Mouse (Mus musculus) c-Kit-positive CD71-negative TER-119-negative erythroid progenitor cells, embryonic 14.5 days (primary cell): ENCODE data around the gene Rhov.

Experiments
- DNase-seq: peaks from one replicate; pipeline ENCODE4 v3.0.0-alpha.2; 2013; ENCODE audit warnings: low read depth

Rhov gene

DNA sequence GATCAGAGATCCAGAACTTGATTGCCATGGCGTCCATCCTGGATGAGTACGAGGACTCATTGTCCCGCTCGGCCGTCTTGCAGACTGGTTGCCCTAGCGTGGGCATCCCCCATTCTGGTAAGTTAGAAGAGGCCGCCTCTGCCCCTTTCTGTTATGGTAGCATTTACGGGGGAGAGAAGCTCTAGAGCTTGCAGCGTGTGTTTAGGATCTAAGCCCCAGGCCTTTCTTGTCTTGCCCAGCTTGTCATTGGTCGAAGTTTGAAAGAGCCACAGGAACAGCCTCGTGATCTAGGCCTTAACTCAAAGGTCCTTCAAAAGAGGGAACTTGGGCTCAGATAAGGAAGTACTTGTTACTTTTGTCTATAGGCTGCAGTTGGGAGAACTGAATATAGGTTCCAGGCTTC is 17.9 kb upstream of the Rhov start:
- DNase-seq: no peak

GRCm38 (mm10) chr2:119288270-119288882 is 17.3 kb upstream of the Rhov start, which contains the start of gene Vps18:
TSS of gene Vps18 (plus strand) at chr2:119288740.
- DNase-seq: peak; percentile 97

DNA sequence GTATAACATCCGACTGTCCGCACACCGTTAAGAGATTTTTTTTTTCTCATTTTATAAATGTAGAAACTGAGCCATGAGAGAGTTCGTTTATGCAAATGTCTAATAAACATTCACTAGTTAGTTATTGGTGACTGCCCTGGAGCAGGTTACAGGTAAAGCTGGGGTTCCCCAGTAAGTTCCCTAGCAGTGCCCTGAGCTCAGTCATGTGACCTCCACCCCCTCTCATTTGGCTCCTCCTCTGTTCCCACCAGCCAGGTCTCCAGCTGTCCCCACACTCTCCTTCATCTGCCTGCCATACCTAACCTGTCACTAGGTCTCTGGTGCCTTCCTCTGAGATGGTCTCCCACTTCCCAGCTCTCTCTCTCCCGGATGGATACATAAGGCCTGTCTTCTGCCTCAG is 16.3 kb upstream of the Rhov start:
- DNase-seq: no peak

DNA sequence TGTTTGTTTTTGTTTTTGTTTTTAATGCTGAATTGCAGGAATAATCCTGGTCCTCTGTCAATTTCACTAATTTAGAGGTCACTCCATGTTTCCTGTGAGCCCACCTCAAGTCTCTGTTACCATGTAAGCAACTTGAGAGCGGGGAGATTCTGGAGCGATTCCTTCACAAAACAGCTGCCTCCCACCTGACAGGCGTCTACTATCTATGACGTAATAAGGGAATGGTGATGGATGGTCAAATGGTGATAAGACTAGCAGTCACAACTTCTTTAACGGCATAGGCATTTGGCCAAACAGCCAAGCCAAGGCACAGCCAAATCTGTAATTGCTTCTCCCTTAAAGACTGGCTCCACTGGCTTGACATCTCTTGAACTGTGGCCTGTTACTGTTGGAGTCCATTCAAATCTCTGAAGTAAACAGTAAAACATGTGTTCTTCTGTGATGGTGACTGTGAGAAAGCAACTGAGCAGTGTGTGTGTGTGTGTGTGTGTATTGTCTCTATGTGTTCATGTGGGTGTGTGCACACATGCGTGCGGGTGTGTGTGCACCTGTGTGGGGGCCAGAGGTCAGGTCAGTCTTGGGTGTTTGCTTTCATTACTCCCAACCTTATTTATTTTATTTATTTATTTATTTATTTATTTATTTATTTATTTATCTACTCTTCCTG is 11.0 kb upstream of the Rhov start:
- no peak for DNase-seq

GRCm38 (mm10) chr2:119277810-119278209 is 6.7 kb upstream of the Rhov start:
- no peak for DNase-seq

DNA sequence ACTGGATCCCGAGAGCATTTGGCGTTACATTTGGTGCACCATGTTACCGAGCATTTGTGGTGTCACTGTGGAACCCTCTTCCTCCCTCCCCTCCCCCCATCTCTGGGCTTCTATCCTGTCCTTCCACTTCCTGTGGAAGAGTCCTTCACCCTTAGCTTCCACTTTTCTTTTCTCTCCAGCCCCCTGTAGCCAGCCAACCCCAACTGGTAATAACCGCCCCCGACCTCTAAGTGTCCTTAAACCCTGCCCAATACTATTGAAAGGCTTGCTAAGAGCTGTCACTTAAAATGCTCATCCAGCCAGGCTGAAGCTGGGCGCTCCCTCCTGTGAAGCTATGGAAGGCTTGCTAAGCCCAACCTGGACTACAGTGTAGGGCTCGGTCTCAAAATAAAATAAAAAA is 5.9 kb upstream of the Rhov start:
- no peak for DNase-seq

DNA sequence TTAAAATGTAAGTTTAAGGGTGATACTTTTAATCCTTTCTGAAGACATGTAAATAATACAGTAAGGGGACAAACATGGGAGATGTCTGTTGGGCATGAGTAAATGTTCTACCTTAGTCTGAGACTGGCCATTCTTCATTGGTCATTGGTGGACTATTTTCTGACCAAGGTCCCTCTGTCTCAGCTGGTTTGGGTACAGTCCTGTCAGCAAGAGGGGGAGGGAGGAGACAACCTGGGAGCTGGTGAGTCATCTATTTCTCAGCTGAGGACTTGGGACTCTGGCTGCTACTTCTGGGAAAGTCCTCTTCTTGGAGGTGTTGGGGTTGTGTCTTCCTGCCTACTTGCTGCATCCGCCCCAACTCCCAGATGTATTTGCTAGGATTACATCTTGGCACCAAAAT is 3.1 kb upstream of the Rhov start:
- no peak for DNase-seq

- no peak for DNase-seq
These were observed 808 bp downstream of the Rhov start for GRCm38 (mm10) chr2:119270286-119270642.

DNA sequence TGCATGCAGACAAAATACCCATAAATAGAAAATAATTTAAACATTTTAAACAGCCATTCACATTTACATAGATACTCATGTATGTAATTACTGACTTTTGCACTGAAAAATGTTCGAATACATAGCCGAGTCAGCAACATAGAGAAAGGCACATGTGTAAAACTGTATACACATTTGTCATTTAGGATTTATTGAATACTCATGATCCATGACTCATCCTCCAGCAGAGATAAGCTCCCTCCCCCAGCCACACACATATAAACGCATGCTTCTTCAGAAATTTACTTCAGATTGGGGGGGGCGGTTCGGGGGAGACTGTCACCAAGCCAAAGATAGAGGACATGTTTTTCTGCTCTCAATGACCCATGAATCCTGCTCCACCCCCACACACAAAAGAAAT is 7.3 kb downstream of the Rhov start:
- no peak for DNase-seq

DNA sequence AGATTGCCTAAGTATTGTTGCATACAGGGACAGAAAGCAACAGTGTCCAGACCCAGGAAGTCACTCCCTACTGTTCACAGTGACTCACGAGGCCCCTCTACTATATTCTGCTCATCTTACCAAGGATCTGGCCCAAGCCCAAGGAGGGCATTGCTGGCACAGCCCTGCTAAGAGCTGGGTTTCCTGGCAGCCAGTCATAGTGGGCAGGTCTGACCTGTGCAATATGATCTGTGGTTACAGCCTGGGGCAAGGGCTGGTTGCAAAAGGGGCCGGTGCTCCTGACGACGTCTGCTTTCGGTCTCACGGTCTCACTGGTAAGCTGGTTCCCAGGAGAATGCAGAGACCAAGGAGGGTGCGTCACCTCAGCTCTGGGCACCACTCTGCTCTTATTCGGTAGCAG is 8.1 kb downstream of the Rhov start:
- DNase-seq: peak; percentile 33

DNA sequence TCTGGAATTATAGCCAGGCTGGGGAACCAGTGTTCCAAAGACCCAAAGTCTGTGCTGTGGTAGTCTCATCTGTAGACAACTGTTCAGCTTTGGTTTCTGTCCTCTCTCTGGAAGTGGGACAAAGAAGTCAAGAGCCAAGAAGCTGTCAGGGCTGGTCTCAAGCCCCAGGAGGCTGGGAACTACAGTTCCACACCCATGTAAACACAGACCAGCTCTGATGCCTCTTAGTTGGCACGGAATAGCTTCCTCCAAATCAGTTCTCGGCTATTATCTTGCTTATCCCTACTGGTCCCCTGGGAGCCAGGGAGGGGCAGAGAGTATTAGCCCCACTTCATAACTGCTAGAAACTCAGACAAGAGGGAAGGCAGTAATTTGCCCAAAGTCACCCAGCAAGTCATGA is 9.7 kb downstream of the Rhov start:
- no peak for DNase-seq

DNA sequence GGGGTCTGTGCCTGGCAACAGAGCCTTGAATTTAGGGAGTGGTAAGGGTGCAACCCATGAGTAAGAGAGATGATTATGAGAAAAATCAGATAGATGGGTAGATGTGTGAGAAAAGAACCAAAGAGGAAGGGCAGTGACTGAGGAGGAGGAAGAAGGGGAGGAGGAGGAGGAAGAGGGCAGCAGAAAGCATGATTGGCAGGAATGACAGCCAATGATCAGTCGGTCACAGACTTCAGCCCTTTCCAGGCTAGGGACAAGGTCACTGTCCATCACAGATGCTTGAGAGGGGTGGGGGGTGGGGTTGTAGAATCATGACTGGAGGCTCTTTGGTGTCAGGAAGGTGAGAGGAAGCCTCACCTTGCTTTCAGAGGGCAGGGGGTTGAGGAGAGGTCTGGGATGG is 10.6 kb downstream of the Rhov start:
- no peak for DNase-seq

DNA sequence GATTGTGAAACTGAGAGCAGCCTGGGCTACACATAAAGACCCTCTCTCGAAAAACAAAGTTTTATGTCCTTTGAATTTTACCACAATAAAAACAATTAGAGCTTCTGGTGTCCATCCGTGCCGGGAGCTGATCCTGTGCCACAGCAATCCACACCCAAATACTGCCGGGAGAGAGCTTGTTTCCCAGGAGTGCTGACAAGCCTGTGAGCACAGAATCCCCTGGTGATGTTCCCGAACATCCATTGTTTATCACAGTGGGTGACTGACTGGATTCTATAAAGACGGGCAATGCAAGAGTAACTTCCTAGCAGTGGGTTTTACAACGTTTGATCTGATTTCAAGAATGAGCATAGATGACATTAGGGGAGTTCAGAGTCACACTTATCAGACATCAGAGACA is 16.1 kb downstream of the Rhov start:
- no peak for DNase-seq

GRCm38 (mm10) chr2:119250826-119251478 is 20.1 kb downstream of the Rhov start:
- peak; percentile 79 for DNase-seq

GRCm38 (mm10) chr2:119250377-119250776 is 20.7 kb downstream of the Rhov start:
- DNase-seq: no peak

DNA sequence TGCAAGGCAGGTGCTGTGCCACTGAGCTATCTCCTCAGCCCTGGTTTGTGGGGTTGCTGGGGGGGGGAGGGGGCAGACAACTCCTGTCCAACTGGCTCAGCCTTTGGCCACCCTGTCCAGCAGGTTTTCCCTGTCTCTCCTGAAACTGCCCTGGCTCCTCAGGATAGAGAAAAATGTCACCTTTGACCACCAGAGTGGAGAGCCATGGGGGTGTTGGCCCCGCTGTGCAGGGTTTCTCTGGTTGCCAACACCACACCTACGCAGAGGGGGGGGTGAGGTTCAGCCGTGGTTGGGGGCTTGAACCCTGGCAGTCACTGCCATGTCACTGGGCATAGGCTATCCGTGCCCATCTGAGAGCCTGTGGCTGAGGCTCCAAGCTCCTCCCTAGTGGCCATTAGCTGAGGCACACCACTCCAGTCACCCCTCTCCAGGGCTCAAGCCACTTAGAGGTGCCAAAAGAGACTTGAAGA is 21.4 kb downstream of the Rhov start:
- no peak for DNase-seq

GRCm38 (mm10) chr2:119247904-119248303 is 23.2 kb downstream of the Rhov start:
- no peak for DNase-seq

DNA sequence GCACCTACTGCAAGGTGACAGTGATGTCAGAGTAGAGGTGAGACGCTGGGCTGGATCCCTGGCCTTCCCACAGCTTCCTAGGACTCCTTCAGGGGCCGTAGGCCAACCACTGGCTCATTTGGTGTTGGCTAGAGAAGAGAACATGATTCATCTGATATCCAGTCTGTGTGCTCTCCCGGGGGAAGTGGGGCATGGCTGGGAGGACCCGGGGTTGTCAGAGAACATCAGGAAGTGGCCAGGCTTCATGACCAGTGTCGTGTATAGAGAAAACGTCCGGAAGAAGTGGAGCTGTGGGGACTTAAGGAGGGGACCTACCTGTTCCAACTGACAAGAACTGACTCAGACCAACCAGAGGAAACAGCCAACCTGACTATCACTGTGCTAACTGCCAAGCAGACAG is 25.8 kb downstream of the Rhov start:
- DNase-seq: no peak

DNA sequence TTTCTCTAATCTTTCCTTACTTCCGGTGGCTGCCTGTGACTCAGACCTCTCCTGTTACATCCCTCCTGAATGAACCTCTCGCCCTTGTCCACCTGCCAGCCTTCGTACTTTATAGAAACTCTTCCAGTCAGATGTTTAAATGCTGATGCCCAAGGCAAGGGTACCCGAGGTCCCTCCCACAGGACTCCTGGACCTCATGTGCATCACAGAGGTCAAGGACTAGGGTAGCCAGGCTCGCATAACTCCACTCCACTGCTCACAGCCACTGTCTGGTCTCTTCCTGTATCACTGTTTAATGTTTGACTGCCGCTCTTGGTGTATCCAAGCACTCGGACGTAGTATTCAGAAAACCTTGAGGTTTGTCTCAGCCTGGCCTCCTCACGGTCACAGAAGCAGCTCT is 28.5 kb downstream of the Rhov start:
- DNase-seq: no peak

GRCm38 (mm10) chr2:119240819-119241186 is 30.3 kb downstream of the Rhov start:
- DNase-seq: no peak

GRCm38 (mm10) chr2:119240075-119240818 is 30.8 kb downstream of the Rhov start:
- no peak for DNase-seq

DNA sequence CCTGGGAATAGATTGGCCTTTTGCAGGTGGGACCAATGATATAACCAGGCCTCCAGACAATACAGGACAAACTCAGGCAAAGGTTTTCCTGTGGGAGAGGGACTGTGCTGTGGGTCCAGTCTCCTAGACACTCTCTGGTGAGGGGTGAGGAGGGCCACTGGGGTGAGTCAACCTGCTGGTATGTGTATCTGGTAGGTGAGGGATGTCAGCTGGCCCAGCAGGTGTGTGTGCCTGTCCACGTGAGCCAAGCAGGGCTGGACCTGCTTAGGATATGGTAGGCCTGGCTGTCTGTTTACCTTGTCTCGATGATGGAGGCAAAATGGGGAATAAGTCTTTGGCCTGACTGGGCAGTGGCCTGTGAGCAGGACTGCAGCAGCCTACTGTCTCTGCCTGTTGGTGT is 32.4 kb downstream of the Rhov start:
- DNase-seq: no peak

GRCm38 (mm10) chr2:119237871-119238220 is 33.2 kb downstream of the Rhov start:
- no peak for DNase-seq
